Mouse (Mus musculus) spleen, adult 2 months (tissue): Measurements from ENCODE around the gene Krtdap.
"Not testable (repeated sequence)": the region's sequence is repeated elsewhere in the genome, so short reads cannot be mapped to it uniquely, and the experiment has no call there.

Experiments used
- CTCF ChIP-seq: fragments of 200-500 bp; IDR thresholded peaks from 2 replicates; pipeline ENCODE4 v1.5.1; 2011; ENCODE audit warnings: mild to moderate bottlenecking, inconsistent platforms; ENCODE audit not compliant: insufficient read depth, insufficient read length, insufficient replicate concordance; ENCODE audit errors: extremely low read depth
- POLR2A ChIP-seq: fragments of 200-500 bp; IDR thresholded peaks from 2 replicates; pipeline ENCODE4 v1.6.1; 2011; ENCODE audit warnings: low read depth, low read length, inconsistent platforms

DNA sequence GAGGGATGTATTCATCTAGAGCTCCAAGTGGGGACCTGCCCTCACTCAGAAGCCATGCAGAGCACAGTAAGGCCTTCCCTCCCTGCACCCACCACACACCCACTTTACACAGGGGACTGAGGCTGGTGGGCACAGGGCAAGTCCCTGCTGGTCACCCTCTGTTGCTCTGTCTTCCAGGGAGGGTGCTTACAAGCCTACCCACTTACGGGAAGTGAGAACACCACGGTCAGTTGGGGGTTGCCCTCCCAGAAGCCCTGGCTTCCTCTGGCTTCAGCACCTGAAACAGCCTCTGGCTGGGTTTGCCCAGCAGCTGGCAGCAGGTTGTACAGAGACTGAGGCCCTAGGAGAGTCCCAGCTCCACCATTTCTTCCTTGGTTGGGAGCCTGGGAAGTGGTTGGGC, 45.1 kb upstream of the Krtdap start:
- TF ChIP-seq CTCF, POLR2A: not testable (repeated sequence)
